ENCODE assay signal across 23 mouse cellular contexts in genomic region chr2:54983839-54984238, GRCm38 (mm10).
DNase-seq lines count a peak whose midpoint lies in the region; ATAC-seq and TF ChIP-seq lines count a peak whose summit lies in the region.
"Had no signal": no experiment of that assay in that cellular context is flagged by ENCODE, and none has a peak within 500 bp of the region (broad histone marks: within the 10 kb centered on the region; RNA-seq: fewer than 3 reads in every experiment).

No protein-coding gene starts in this region.

- no peaks in the 10 kb centered on the region for H3K27me3 ChIP-seq in forebrain, embryonic 13.5 days
- no peaks in the 10 kb centered on the region for H3K27me3 ChIP-seq in forebrain, postnatal 0 days (ENCODE audit: insufficient read depth, low read length)
- no peaks in the 10 kb centered on the region for H3K27me3 ChIP-seq in heart, adult 2 months (ENCODE audit: control insufficient read depth, insufficient read depth, low read length)
- H3K27me3 ChIP-seq in midbrain, embryonic 15.5 days (replicated peaks): no peaks in the 10 kb centered on the region
- no peaks in the 10 kb centered on the region for H3K27me3 ChIP-seq in midbrain, postnatal 0 days (ENCODE audit: insufficient read depth, low read length)
- H3K27me3 ChIP-seq: CH12.LX; hindbrain, embryonic 12.5 days; hindbrain, embryonic 15.5 days; Patski had no signal

- H3K9ac ChIP-seq in forebrain, embryonic 13.5 days: no peak overlapping the region
- no peak overlapping the region for H3K9ac ChIP-seq in forebrain, postnatal 0 days
- no peak overlapping the region for H3K9ac ChIP-seq in heart, adult 2 months (ENCODE audit: low read depth, low read length)
- no peak overlapping the region for H3K9ac ChIP-seq in midbrain, embryonic 15.5 days
- no peak overlapping the region for H3K9ac ChIP-seq in midbrain, postnatal 0 days (replicated peaks; ENCODE audit: low read length, poor library complexity, severe bottlenecking)
- H3K9ac ChIP-seq: hindbrain, embryonic 12.5 days; hindbrain, embryonic 15.5 days had no signal

- H3K9me3 ChIP-seq in forebrain, embryonic 13.5 days (replicated peaks): no peaks in the 10 kb centered on the region
- H3K9me3 ChIP-seq in forebrain, postnatal 0 days (ENCODE audit: low read length): no peaks in the 10 kb centered on the region
- H3K9me3 ChIP-seq in midbrain, embryonic 15.5 days: no peaks in the 10 kb centered on the region
- no peaks in the 10 kb centered on the region for H3K9me3 ChIP-seq in midbrain, postnatal 0 days (ENCODE audit: low read length)
- H3K9me3 ChIP-seq: forebrain, embryonic 10.5 days; G1E; hindbrain, embryonic 12.5 days; hindbrain, embryonic 15.5 days had no signal

- no peak for TF ChIP-seq EP300 in heart, adult 2 months (IDR thresholded peaks at IDR 0.05; ENCODE audit: insufficient read depth, low read depth, low read length)

- no peak for TF ChIP-seq CTCF in forebrain, postnatal 0 days (IDR thresholded peaks at IDR 0.05; ENCODE audit: low read depth)
- TF ChIP-seq CTCF in heart, adult 2 months (IDR thresholded peaks at IDR 0.05): no peak
- no peak for TF ChIP-seq CTCF in midbrain, postnatal 0 days (IDR thresholded peaks at IDR 0.05)

- no peaks in the 10 kb centered on the region for H3K4me1 ChIP-seq in forebrain, embryonic 13.5 days
- H3K4me1 ChIP-seq in forebrain, postnatal 0 days (ENCODE audit: insufficient read depth): no peaks in the 10 kb centered on the region
- H3K4me1 ChIP-seq in heart, adult 2 months (ENCODE audit: control insufficient read depth, insufficient read depth, low read length): no peaks in the 10 kb centered on the region
- no peaks in the 10 kb centered on the region for H3K4me1 ChIP-seq in midbrain, embryonic 15.5 days
- H3K4me1 ChIP-seq in midbrain, postnatal 0 days (ENCODE audit: insufficient read depth, low read length): no peaks in the 10 kb centered on the region
- H3K4me1 ChIP-seq: forebrain, embryonic 10.5 days; hindbrain, embryonic 12.5 days; hindbrain, embryonic 15.5 days had no signal

- WGBS in forebrain, embryonic 13.5 days: 67% methylated on average over 1 of the region's 1 CpGs
- 79% methylated on average over 1 of the region's 1 CpGs for WGBS in forebrain, postnatal 0 days
- WGBS in heart, adult 2 months: 78% methylated on average over 1 of the region's 1 CpGs
- WGBS in midbrain, embryonic 15.5 days: 81% methylated on average over 1 of the region's 1 CpGs
- 62% methylated on average over 1 of the region's 1 CpGs for WGBS in midbrain, postnatal 0 days

- no peak overlapping the region for H3K27ac ChIP-seq in forebrain, embryonic 13.5 days
- no peak overlapping the region for H3K27ac ChIP-seq in forebrain, postnatal 0 days (ENCODE audit: low read depth, low read length)
- no peak overlapping the region for H3K27ac ChIP-seq in heart, adult 2 months
- H3K27ac ChIP-seq in midbrain, embryonic 15.5 days: no peak overlapping the region
- no peak overlapping the region for H3K27ac ChIP-seq in midbrain, postnatal 0 days (ENCODE audit: low read depth, low read length)
- H3K27ac ChIP-seq: forebrain, embryonic 10.5 days; gastrocnemius, adult 2 months; hindbrain, embryonic 12.5 days; hindbrain, embryonic 15.5 days had no signal

- no peak for DNase-seq in forebrain, postnatal 0 days
- peak; percentile 62 for DNase-seq in heart, adult 11 months
- DNase-seq in heart, adult 2 months: no peak
- DNase-seq in midbrain, postnatal 0 days (ENCODE audit: low spot score): no peak
- no peak for DNase-seq in B cell, adult 2 months
- DNase-seq: adrenal gland, adult 2 months; adrenal gland, postnatal 14 days; cerebellum, adult 18-20 months; cerebellum, adult 9-10 months; cerebellum, postnatal 14 days; gastrocnemius, adult 2 months; gastrocnemius, postnatal 14 days had no signal

- H3K36me3 ChIP-seq in forebrain, embryonic 13.5 days (ENCODE audit: poor library complexity, severe bottlenecking): no peaks in the 10 kb centered on the region
- no peaks in the 10 kb centered on the region for H3K36me3 ChIP-seq in forebrain, postnatal 0 days (ENCODE audit: insufficient read depth)
- H3K36me3 ChIP-seq in heart, adult 2 months (ENCODE audit: control insufficient read depth, insufficient read depth, low read length): no peaks in the 10 kb centered on the region
- H3K36me3 ChIP-seq in midbrain, embryonic 15.5 days (replicated peaks): no peaks in the 10 kb centered on the region
- no peaks in the 10 kb centered on the region for H3K36me3 ChIP-seq in midbrain, postnatal 0 days (ENCODE audit: insufficient read depth, low read length)
- H3K36me3 ChIP-seq: forebrain, embryonic 10.5 days; G1E; hindbrain, embryonic 12.5 days; hindbrain, embryonic 15.5 days had no signal

- ATAC-seq in forebrain, embryonic 13.5 days: peak; percentile 58; the same call in 1 of the 2 replicates
- ATAC-seq in forebrain, postnatal 0 days: no peak
- ATAC-seq in midbrain, embryonic 15.5 days (replicated peaks): peak; percentile 74; the same call in 1 of the 2 replicates
- no peak for ATAC-seq in midbrain, postnatal 0 days (ENCODE audit: low FRiP score)
- ATAC-seq in granulocyte monocyte progenitor cell, adult 5-6 weeks (replicated peaks; ENCODE audit: poor library complexity, severe bottlenecking): no peak
- ATAC-seq: intestine, postnatal 0 days; Patski had no signal

- TF ChIP-seq POLR2A in heart, adult 2 months (IDR thresholded peaks at IDR 0.05; ENCODE audit: insufficient read depth, low read depth, low read length): no peak

- H3K4me3 ChIP-seq in forebrain, embryonic 13.5 days: no peak overlapping the region
- no peak overlapping the region for H3K4me3 ChIP-seq in forebrain, postnatal 0 days (ENCODE audit: low read depth, low read length)
- H3K4me3 ChIP-seq in heart, adult 2 months: no peak overlapping the region
- no peak overlapping the region for H3K4me3 ChIP-seq in midbrain, embryonic 15.5 days
- H3K4me3 ChIP-seq in midbrain, postnatal 0 days (ENCODE audit: low read depth, low read length): no peak overlapping the region
- H3K4me3 ChIP-seq: forebrain, embryonic 10.5 days; gastrocnemius, adult 2 months; hindbrain, embryonic 12.5 days; hindbrain, embryonic 15.5 days had no signal

- no peaks in the 10 kb centered on the region for H3K79me2 ChIP-seq in heart, adult 2 months (replicated peaks; ENCODE audit: control insufficient read depth, insufficient read depth, low read length)

- intact Hi-C loops in heart, adult 2 months (cut with DNase I): no loop called here

- H3K4me2 ChIP-seq in forebrain, embryonic 13.5 days: no peak overlapping the region
- no peak overlapping the region for H3K4me2 ChIP-seq in forebrain, postnatal 0 days (ENCODE audit: low read depth)
- H3K4me2 ChIP-seq in midbrain, embryonic 15.5 days: no peak overlapping the region
- H3K4me2 ChIP-seq in midbrain, postnatal 0 days (ENCODE audit: low read depth, low read length, poor library complexity, severe bottlenecking): no peak overlapping the region
- H3K4me2 ChIP-seq: heart, embryonic 11.5 days; hindbrain, embryonic 12.5 days; hindbrain, embryonic 15.5 days had no signal

Comparison
In these comparisons a context has a peak if more than half of its experiments do, and no peak if none do; other contexts are left out.
1. ATAC-seq: peak in forebrain, embryonic 13.5 days (single experiment) and midbrain, embryonic 15.5 days (single experiment); none in forebrain, postnatal 0 days (single experiment), midbrain, postnatal 0 days (single experiment) and granulocyte monocyte progenitor cell, adult 5-6 weeks (single experiment).